In the genomic region with DNA sequence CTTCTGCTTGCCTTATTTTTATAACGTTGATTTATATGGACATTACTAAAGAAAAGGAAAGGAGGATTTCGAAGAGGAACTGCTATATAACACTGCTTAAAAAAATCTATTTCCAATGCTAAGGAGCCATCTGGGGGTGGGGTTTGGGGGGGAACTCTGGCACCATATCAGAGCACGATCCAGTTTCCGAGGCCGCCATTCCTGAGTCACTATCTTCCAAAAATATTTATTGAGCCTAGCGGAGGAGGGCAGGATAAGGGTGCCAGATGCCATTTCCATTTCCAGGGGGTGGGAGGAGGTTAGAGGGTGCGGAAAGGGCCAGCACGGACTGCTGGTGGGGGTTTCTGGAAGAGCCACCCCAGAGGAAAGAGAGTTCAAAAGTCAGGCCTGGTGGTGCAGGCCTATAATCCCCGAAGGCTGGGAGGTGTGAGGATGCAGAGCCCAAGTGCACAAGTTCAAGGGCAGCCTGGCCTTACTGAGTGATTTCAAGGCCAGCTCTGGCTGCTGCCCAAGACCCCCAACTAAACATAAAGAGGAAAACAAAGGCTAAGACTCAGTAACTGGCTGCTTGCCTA, we compare ENCODE assay signal across 17 mouse cellular contexts.
DNase-seq lines count a peak whose midpoint lies in the region; ATAC-seq and TF ChIP-seq lines count a peak whose summit lies in the region.
"Had no signal": no experiment of that assay in that cellular context is flagged by ENCODE, and none has a peak within 500 bp of the region (broad histone marks: within the 10 kb centered on the region; RNA-seq: fewer than 3 reads in every experiment).

No protein-coding gene starts in this region.

- no peak for TF ChIP-seq CTCF in lung, embryonic 14.5 days (IDR thresholded peaks at IDR 0.05; ENCODE audit: low read depth)

- DNase-seq in adrenal gland, adult (ENCODE audit: inconsistent age in 2 of 2, low spot score in 1 of 2) = peak; percentile 14 to 44
- DNase-seq in adrenal gland, adult 18-20 months (ENCODE audit: low spot score in 2 of 2) = no peak
- no peak for DNase-seq in heart, postnatal 36 days
- DNase-seq in lung, embryonic 14.5 days = peak; percentile 66
- no peak for DNase-seq in lung, postnatal 10 days
- DNase-seq: cerebellum, adult 9-10 months; gastrocnemius, adult 2 months; liver; lung, adult 18-20 months had no signal

- WGBS in heart, embryonic 15.5 days = 39% methylated on average over 9 of the region's 9 CpGs
- 28% methylated on average over 9 of the region's 9 CpGs for WGBS in lung, embryonic 14.5 days
- 43% methylated on average over 9 of the region's 9 CpGs for WGBS in limb, embryonic 15.5 days

- H3K27ac ChIP-seq in heart, embryonic 15.5 days = no peak overlapping the region
- peak overlapping the region; percentile 69; the same call in 1 of the 2 replicates for H3K27ac ChIP-seq in lung, embryonic 14.5 days (ENCODE audit: low read depth)
- peak overlapping the region; percentile 65; the same call in 1 of the 2 replicates for H3K27ac ChIP-seq in limb, embryonic 15.5 days
- H3K27ac ChIP-seq: forebrain, embryonic 15.5 days; gastrocnemius, adult 2 months; hindbrain, embryonic 14.5 days; neural tube, embryonic 13.5 days had no signal

- no peak overlapping the region for H3K9ac ChIP-seq in heart, embryonic 15.5 days
- no peak overlapping the region for H3K9ac ChIP-seq in lung, embryonic 14.5 days
- no peak overlapping the region for H3K9ac ChIP-seq in limb, embryonic 15.5 days
- H3K9ac ChIP-seq: forebrain, embryonic 15.5 days; hindbrain, embryonic 14.5 days; neural tube, embryonic 13.5 days had no signal

- intact Hi-C loops in heart, postnatal 36 days (cut with DNase I) = no loop called here

- no peak overlapping the region for H3K4me3 ChIP-seq in heart, embryonic 15.5 days
- no peak overlapping the region for H3K4me3 ChIP-seq in lung, embryonic 14.5 days (ENCODE audit: low read depth, low read length)
- H3K4me3 ChIP-seq in limb, embryonic 15.5 days = no peak overlapping the region
- H3K4me3 ChIP-seq: forebrain, embryonic 15.5 days; gastrocnemius, adult 2 months; neural tube, embryonic 13.5 days had no signal

- H3K4me2 ChIP-seq in heart, embryonic 15.5 days = no peak overlapping the region
- no peak overlapping the region for H3K4me2 ChIP-seq in lung, embryonic 14.5 days
- no peak overlapping the region for H3K4me2 ChIP-seq in limb, embryonic 15.5 days
- H3K4me2 ChIP-seq: forebrain, embryonic 15.5 days; hindbrain, embryonic 14.5 days; neural tube, embryonic 13.5 days had no signal

- no peaks in the 10 kb centered on the region for H3K27me3 ChIP-seq in heart, embryonic 15.5 days
- no peaks in the 10 kb centered on the region for H3K27me3 ChIP-seq in lung, embryonic 14.5 days (ENCODE audit: insufficient read depth, low read length)
- peaks cover 13% of the 10 kb centered on the region; the same call in 1 of the 2 replicates for H3K27me3 ChIP-seq in limb, embryonic 15.5 days
- H3K27me3 ChIP-seq: CH12.LX; forebrain, embryonic 15.5 days had no signal

- peaks cover 11% of the 10 kb centered on the region; the same call in 1 of the 2 replicates for H3K4me1 ChIP-seq in heart, embryonic 15.5 days (replicated peaks)
- H3K4me1 ChIP-seq in lung, embryonic 14.5 days (ENCODE audit: insufficient read depth) = peaks cover 6% of the 10 kb centered on the region; the same call in 1 of the 2 replicates
- peaks cover 12% of the 10 kb centered on the region for H3K4me1 ChIP-seq in limb, embryonic 15.5 days
- H3K4me1 ChIP-seq: forebrain, embryonic 15.5 days; neural tube, embryonic 13.5 days had no signal

- ATAC-seq in heart, embryonic 15.5 days (replicated peaks; ENCODE audit: insufficient number of reproducible peaks, insufficient read depth, low FRiP score, low read depth) = 0 out of 2 replicates have a peak, but pooled peaks have one; percentile 50
- peak; percentile 70; the same call in 1 of the 2 replicates for ATAC-seq in lung, embryonic 14.5 days (ENCODE audit: insufficient read depth)
- peak; percentile 16; the same call in 1 of the 2 replicates for ATAC-seq in limb, embryonic 15.5 days (ENCODE audit: insufficient number of reproducible peaks, low FRiP score, low TSS enrichment, low read depth)
- ATAC-seq in erythroid progenitor cell, adult 5-6 weeks (replicated peaks; ENCODE audit: low FRiP score, poor library complexity, severe bottlenecking) = no peak
- ATAC-seq: forebrain, embryonic 15.5 days; intestine, embryonic 16.5 days had no signal

- no peaks in the 10 kb centered on the region for H3K36me3 ChIP-seq in heart, embryonic 15.5 days
- H3K36me3 ChIP-seq in lung, embryonic 14.5 days (ENCODE audit: insufficient read depth) = no peaks in the 10 kb centered on the region
- H3K36me3 ChIP-seq in limb, embryonic 15.5 days = no peaks in the 10 kb centered on the region
- H3K36me3 ChIP-seq: forebrain, embryonic 15.5 days; neural tube, embryonic 13.5 days had no signal

- no peaks in the 10 kb centered on the region for H3K9me3 ChIP-seq in heart, embryonic 15.5 days (replicated peaks)
- no peaks in the 10 kb centered on the region for H3K9me3 ChIP-seq in lung, embryonic 14.5 days (ENCODE audit: low read depth, low read length)
- H3K9me3 ChIP-seq in limb, embryonic 15.5 days = no peaks in the 10 kb centered on the region
- H3K9me3 ChIP-seq: forebrain, embryonic 15.5 days; neural tube, embryonic 13.5 days had no signal

Comparison
In these comparisons a context has a peak if more than half of its experiments do, and no peak if none do; other contexts are left out.
1. DNase-seq: peak in adrenal gland, adult (2 of 2) and lung, embryonic 14.5 days (single experiment); none in adrenal gland, adult 18-20 months (0 of 2), heart, postnatal 36 days (0 of 2) and lung, postnatal 10 days (single experiment).